Mouse (Mus musculus): ENCODE measurements around the gene Nyx. TPM values are rescaled to one million over a fixed set of nuclear protein-coding genes. Genes with fewer than 3 reads are reported as not detected.

Gene Nyx
- 0.38 and 0.86 TPM in 2 replicates for polyA plus RNA-seq (2012; ENCODE audit: low replicate concordance)

DNA sequence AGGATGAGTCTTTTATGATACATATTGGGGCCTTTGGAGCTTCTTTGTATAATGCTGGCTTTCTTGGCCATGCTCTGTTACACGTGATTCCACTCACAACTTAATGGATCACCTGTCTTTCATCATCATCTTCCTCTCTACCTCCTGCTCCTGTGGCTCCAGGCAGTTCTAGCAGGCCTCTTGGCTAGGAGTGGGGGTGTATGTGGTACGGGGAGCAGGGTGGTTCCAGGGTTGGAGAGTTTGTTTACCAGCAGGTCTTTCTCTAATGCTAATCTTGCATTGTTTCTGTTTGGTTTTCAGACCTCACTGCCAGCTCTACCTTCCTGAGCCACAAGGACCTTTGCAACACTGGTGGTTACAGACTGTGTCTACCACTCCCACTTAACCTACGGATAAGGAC, at the start of gene Nyx:
TSS of gene Nyx (plus strand) at position 301 of the 400 bp plus-strand sequence.

Other genes with a start within 250 kb of the Nyx start
- 0.87 and 13.3 TPM in 2 replicates for gene Ddx3x, start 185.1 kb upstream of the Nyx start, polyA plus RNA-seq (2012; ENCODE audit: low replicate concordance)
- gene Gpr34, start 166.0 kb downstream of the Nyx start, polyA plus RNA-seq (2012; ENCODE audit: low replicate concordance), result 0.16 TPM in 1 of 2 replicates, not detected in the other
- not detected in 2 replicates for gene Gpr82, start 195.3 kb downstream of the Nyx start, polyA plus RNA-seq (2012; ENCODE audit: low replicate concordance)

Measured in leukemia stem cell, adult 10-12 weeks (primary cell).